In genomic region chr11:101732518-101733440, GRCm38 (mm10) we compare ENCODE assay signal across 8 mouse cellular contexts. TPM values are rescaled to one million over a fixed set of nuclear protein-coding genes. Genes with fewer than 3 reads are reported as not detected.
A peak's percentile ranks its signal among the peaks of the same experiment; 100 is the strongest.
DNase-seq lines count a peak whose midpoint lies in the region; ATAC-seq and TF ChIP-seq lines count a peak whose summit lies in the region.

TSS of gene Dhx8 (plus strand) at chr11:101732919.

- DNase-seq in gastrocnemius, adult 8-10 months (ENCODE audit: low spot score in 2 of 2), result peak; percentile 95 to 97
- DNase-seq in hindlimb bud, embryonic 11.5 days (ENCODE audit: extremely low spot score, low read depth, low spot score), result peak; percentile 96
- DNase-seq in left cerebral cortex, adult 8-10 months (ENCODE audit: low spot score in 2 of 2), result peak; percentile 97 to 98
- peak; percentile 98 to 99 for DNase-seq in right cerebral cortex, postnatal 10 days (ENCODE audit: low spot score in 2 of 2)
- peak; percentile 98 for DNase-seq in urinary bladder, postnatal 25 days (ENCODE audit: low spot score)

- H3K4me3 ChIP-seq in cortical plate, adult 2 months (ENCODE audit: insufficient read depth, low read length), result peak within 1 kb of the TSS; percentile 87
- H3K4me3 ChIP-seq in megakaryocyte, embryonic 14.5 days (replicated peaks), result peak within 1 kb of the TSS; percentile 97

- H3K4me1 ChIP-seq in cortical plate, adult 2 months (ENCODE audit: control insufficient read depth, insufficient read depth, low read length), result no peaks in the 10 kb centered on the region; the same call in 1 of the 2 replicates
- H3K4me1 ChIP-seq in megakaryocyte, embryonic 14.5 days, result peaks cover 27% of the 10 kb centered on the region

- ATAC-seq in activated CD4-positive, CD25-positive, alpha-beta regulatory T cell, adult 4 months, result peak; percentile 95

- no peak within 1 kb of the TSS for H3K27ac ChIP-seq in cortical plate, adult 2 months (ENCODE audit: insufficient read depth, low read length)

- peaks cover 32% of the 10 kb centered on the region for H3K36me3 ChIP-seq in megakaryocyte, embryonic 14.5 days (replicated peaks; ENCODE audit: low read length)

- TF ChIP-seq POLR2A in cortical plate, adult 2 months (IDR thresholded peaks at IDR 0.05; ENCODE audit: extremely low read depth, insufficient read depth, low read length), result 0 out of 2 replicates have a peak, but pooled peaks have one; percentile 33

- no peaks in the 10 kb centered on the region for H3K9me3 ChIP-seq in megakaryocyte, embryonic 14.5 days

- no peaks in the 10 kb centered on the region for H3K27me3 ChIP-seq in megakaryocyte, embryonic 14.5 days (replicated peaks)

- peak; percentile 96 for TF ChIP-seq CTCF in cortical plate, adult 2 months (IDR thresholded peaks at IDR 0.05; ENCODE audit: extremely low read depth, insufficient read depth, low read length)

RNA-seq across cellular contexts. Expression of gene Dhx8, which starts in this region (rescaled TPM):
- polyA plus RNA-seq in activated CD4-positive, CD25-positive, alpha-beta regulatory T cell, adult 4 months (2017; shearing (Covaris generic)), result 10 to 100 TPM; 23.6 to 25.5 TPM
- polyA plus RNA-seq in cortical plate, adult 2 months (2012; rRNA removed), result 23.0 TPM in 2 replicates
- 10 to 100 TPM; 12.3 to 15.0 (median 13.6) TPM for total RNA-seq in gastrocnemius, adult 8-10 months (2022)
- total RNA-seq in left cerebral cortex, adult 8-10 months (2022), result 10 to 100 TPM; 30.7 to 36.4 (median 32.0) TPM
- 0.63 and 3.8 TPM in 2 replicates for polyA plus RNA-seq in megakaryocyte, embryonic 14.5 days (2012; ENCODE audit: insufficient read depth, low replicate concordance)
